13 mouse cellular contexts compared by ENCODE assay signal in the genomic region with DNA sequence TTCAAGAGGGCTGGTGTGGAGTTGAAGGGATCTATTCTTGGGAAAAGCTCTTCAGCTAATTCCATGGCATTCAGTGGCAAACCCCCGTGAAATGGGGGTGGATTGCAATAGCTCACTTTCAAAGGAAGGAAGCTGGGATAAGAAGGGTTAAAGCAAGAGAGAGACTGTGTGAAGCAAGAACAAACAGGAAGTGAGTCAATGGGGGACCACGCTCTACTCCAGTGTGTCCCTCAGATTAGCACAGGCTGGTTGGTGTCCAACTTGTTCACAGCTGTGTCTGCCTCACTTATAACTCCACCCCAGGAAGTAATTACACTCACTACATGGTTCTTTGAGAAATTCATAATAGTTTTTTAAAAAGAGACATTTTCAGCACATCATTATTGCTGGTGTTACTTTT. TPM values are rescaled to one million over a fixed set of nuclear protein-coding genes. Genes with fewer than 3 reads are reported as not detected.
DNase-seq lines count a peak whose midpoint lies in the region; TF ChIP-seq lines count a peak whose summit lies in the region.
"Had no signal": no experiment of that assay in that cellular context is flagged by ENCODE, and none has a peak within 500 bp of the region (broad histone marks: within the 10 kb centered on the region; RNA-seq: fewer than 3 reads in every experiment).

No protein-coding gene starts in this region.

- H3K9ac ChIP-seq in CH12.LX (ENCODE audit: insufficient read depth, low read depth): no peak overlapping the region

- H3K36me3 ChIP-seq in CH12.LX (replicated peaks in 1 of 2; ENCODE audit: control insufficient read depth in 1 of 2, insufficient read depth in 1 of 2, low read length in 1 of 2) (no peaks in the 10 kb centered on the region), myocyte (ENCODE audit: control insufficient read depth, insufficient read depth) (no peaks in the 10 kb centered on the region)
- H3K36me3 ChIP-seq in hindbrain, embryonic 10.5 days: no peaks in the 10 kb centered on the region

- H3K4me3 ChIP-seq in CH12.LX (replicated peaks in 1 of 3; ENCODE audit: low read depth in 2 of 3, low read length in 2 of 3, poor library complexity in 1 of 3): no peak overlapping the region
- H3K4me3 ChIP-seq in myocyte: no peak overlapping the region
- H3K4me3 ChIP-seq in hindbrain, embryonic 10.5 days: no peak overlapping the region
- H3K4me3 ChIP-seq: erythroblast, embryonic 14.5 days; left cerebral cortex, adult 2 months had no signal

- peaks cover 0 to 11% of the 10 kb centered on the region in 2 experiments; a peak in 2 of 4 replicates for H3K4me1 ChIP-seq in CH12.LX (ENCODE audit: control insufficient read depth in 1 of 2, insufficient read depth in 2 of 2)
- H3K4me1 ChIP-seq in hindbrain, embryonic 10.5 days (replicated peaks): 0 out of 2 replicates have a peak, but pooled peaks cover 4% of the 10 kb centered on the region

- no peak for TF ChIP-seq CTCF in CH12.LX (conservative IDR thresholded peaks at IDR 0.05 in 1 of 2, IDR thresholded peaks at IDR 0.05 in 1 of 2; ENCODE audit: low read depth in 2 of 2, low read length in 2 of 2)

- no peak overlapping the region for H3ac ChIP-seq in myocyte (ENCODE audit: control insufficient read depth, insufficient read length)

- H3K79me2 ChIP-seq in CH12.LX (replicated peaks; ENCODE audit: control insufficient read depth, extremely low read depth, insufficient read depth, poor library complexity, severe bottlenecking) (no peaks in the 10 kb centered on the region), myocyte (ENCODE audit: control insufficient read depth, insufficient read depth) (no peaks in the 10 kb centered on the region)

- peak; percentile 43 for DNase-seq in kidney, postnatal 10 days
- no peak for DNase-seq in kidney, adult 9 months
- peak; percentile 21 for DNase-seq in CH12.LX (ENCODE audit: extremely low read depth)
- peak; percentile 57 to 60 for DNase-seq in heart, postnatal 10 days
- no peak for DNase-seq in hindbrain, embryonic 10.5 days (ENCODE audit: low spot score)
- no peak for DNase-seq in left cerebral cortex, adult 9 months (ENCODE audit: low spot score in 2 of 2)
- no peak for DNase-seq in ovary, postnatal 36 days (ENCODE audit: low spot score)
- DNase-seq: adrenal gland, adult 2 months; cerebellum, adult 18-20 months; retina, postnatal 1 day had no signal

- no peak for TF ChIP-seq EP300 in CH12.LX (IDR thresholded peaks at IDR 0.05; ENCODE audit: low read length)

- in situ Hi-C loops in CH12.LX (cut with MboI; ENCODE audit: low pct_ligation_motif_present, low pct_unique_long_range_greater_than_20kb, low sequenced_read_pairs): no loop called here

- H3K4me2 ChIP-seq in CH12.LX (ENCODE audit: insufficient read depth, low read depth, poor library complexity, severe bottlenecking) (no peak overlapping the region), myocyte (ENCODE audit: low read depth) (peak overlapping the region; percentile 10)

- intact Hi-C loops in heart, postnatal 10 days (cut with DNase I): no loop called here

- H3K9me3 ChIP-seq in CH12.LX (replicated peaks; ENCODE audit: low read length): peaks cover 21% of the 10 kb centered on the region
- H3K9me3 ChIP-seq in hindbrain, embryonic 10.5 days: 0 out of 2 replicates have a peak, but pooled peaks cover 3% of the 10 kb centered on the region

- H3K27me3 ChIP-seq in CH12.LX (replicated peaks) (no peaks in the 10 kb centered on the region), myocyte (ENCODE audit: control insufficient read depth, insufficient read depth, insufficient read length) (no peaks in the 10 kb centered on the region)
- H3K27me3 ChIP-seq in hindbrain, embryonic 10.5 days (ENCODE audit: insufficient read depth, poor library complexity, severe bottlenecking): no peaks in the 10 kb centered on the region

- WGBS in hindbrain, embryonic 10.5 days: 53% methylated on average over 2 of the region's 2 CpGs

- TF ChIP-seq POLR2A in CH12.LX (IDR thresholded peaks at IDR 0.05; ENCODE audit: low read depth, low read length) (no peak), myocyte (IDR thresholded peaks at IDR 0.05; ENCODE audit: insufficient read length, low read depth) (no peak)

- no peak for TF ChIP-seq RAD21 in CH12.LX (IDR thresholded peaks at IDR 0.05; ENCODE audit: low read depth, low read length)

- H3K27ac ChIP-seq in CH12.LX (ENCODE audit: insufficient read depth, low read depth): no peak overlapping the region
- H3K27ac ChIP-seq in hindbrain, embryonic 10.5 days: no peak overlapping the region
- H3K27ac ChIP-seq: left cerebral cortex, adult 2 months had no signal

- dilution Hi-C loops in CH12.LX (cut with MboI; ENCODE audit: extremely low pct_ligation_motif_present, extremely low pct_unique_long_range_greater_than_20kb, low sequenced_read_pairs): no loop called here

TF ChIP-seq in CH12.LX, 34 proteins besides CTCF, POLR2A, EP300 and RAD21:
- no peak for TF ChIP-seq ZMIZ1 (IDR thresholded peaks at IDR 0.05; ENCODE audit: low read depth, low read length)
- no peak for TF ChIP-seq BHLHE40 (IDR thresholded peaks at IDR 0.05; ENCODE audit: low read depth, low read length)
TF ChIP-seq in CH12.LX: peak in this region for 0.

TF ChIP-seq in myocyte, 11 proteins besides CTCF, POLR2A, EP300 and RAD21:
- TF ChIP-seq REST (IDR thresholded peaks at IDR 0.05; ENCODE audit: insufficient read depth, insufficient read length): no peak
- TF ChIP-seq E2F4 (IDR thresholded peaks at IDR 0.05; ENCODE audit: insufficient read depth): no peak
- no peak for TF ChIP-seq MYOG (IDR thresholded peaks at IDR 0.05; ENCODE audit: control insufficient read depth in 1 of 3, insufficient read depth in 1 of 3, insufficient read length in 2 of 3, low read depth in 2 of 3)
- no peak for TF ChIP-seq TCF3 (IDR thresholded peaks at IDR 0.05; ENCODE audit: insufficient read length, low read depth)
- no peak for TF ChIP-seq TCF12 (IDR thresholded peaks at IDR 0.05; ENCODE audit: insufficient read depth, poor library complexity, severe bottlenecking)
- no peak for TF ChIP-seq MAX (IDR thresholded peaks at IDR 0.05; ENCODE audit: low read depth)
- TF ChIP-seq MYOD1 (IDR thresholded peaks at IDR 0.05; ENCODE audit: control insufficient read depth in 1 of 3, insufficient read length in 2 of 3, low read depth in 2 of 3): peak in 1 of 3 experiments; percentile 42
- no peak for TF ChIP-seq USF1 (IDR thresholded peaks at IDR 0.05; ENCODE audit: low read depth)
- TF ChIP-seq CEBPB (IDR thresholded peaks at IDR 0.05; ENCODE audit: insufficient read depth, poor library complexity, severe bottlenecking): peak; percentile 59; the same call in 1 of the 2 replicates
- no peak for TF ChIP-seq POLR2AphosphoS2 (IDR thresholded peaks at IDR 0.05; ENCODE audit: insufficient read length, low read depth)
- no peak for TF ChIP-seq SRF (IDR thresholded peaks at IDR 0.05; ENCODE audit: control insufficient read depth, insufficient read length, low read depth)

RNA-seq across cellular contexts. Expression of a gene that starts 19.8 kb away (rescaled TPM):
- total RNA-seq in CH12.LX (2012; rRNA removed) (not detected in 2 replicates), CH12.LX (2014; rRNA removed) (not detected in 2 replicates)
- polyA plus RNA-seq in CH12.LX (2012; ENCODE audit: insufficient read length, low read depth) (not detected in 2 replicates), myocyte (2012; fragmentation: generic; extraction: Trizol) (0.37 TPM)
- not detected for total RNA-seq in heart, postnatal 10 days (2021)
- polyA plus RNA-seq in hindbrain, embryonic 10.5 days (2016; fragmentation: Nextera tagmentation; extraction: Ambion mirVana): 0.77 and 1.2 TPM in 2 replicates
- total RNA-seq: adrenal gland, adult 2 months had no signal
- polyA plus RNA-seq: adrenal gland, adult 2 months; erythroblast, embryonic 14.5 days had no signal

Comparison
In these comparisons a context has a peak if more than half of its experiments do, and no peak if none do; other contexts are left out.
1. DNase-seq: peak in kidney, postnatal 10 days (single experiment), CH12.LX (single experiment) and heart, postnatal 10 days (2 of 2); none in kidney, adult 9 months (single experiment), hindbrain, embryonic 10.5 days (single experiment), left cerebral cortex, adult 9 months (0 of 2) and ovary, postnatal 36 days (single experiment).